Mouse (Mus musculus) small intestine, adult 2 months (tissue): ENCODE measurements around the gene Unc13b. TPM values are rescaled to one million over a fixed set of nuclear protein-coding genes. Genes with fewer than 3 reads are reported as not detected.

Experiments used
- H3K27ac ChIP-seq: fragments of 200-500 bp; 2 replicates; pipeline ENCODE4 v1.5.1; 2012; ENCODE audit warnings: low read depth, low read length, control low read depth, inconsistent platforms; ENCODE audit not compliant: insufficient read depth
- H3K27me3 ChIP-seq: fragments of 200-500 bp; 2 replicates; pipeline ENCODE4 v1.6.1; 2012; ENCODE audit warnings: mild to moderate bottlenecking, moderate library complexity, low read length, inconsistent platforms; ENCODE audit not compliant: control insufficient read depth, insufficient read depth
- H3K36me3 ChIP-seq: fragments of 200-500 bp; 2 replicates; pipeline ENCODE4 v1.6.1; 2012; ENCODE audit warnings: mild to moderate bottlenecking, low read length, control low read depth, inconsistent platforms; ENCODE audit not compliant: control insufficient read depth, insufficient read depth
- H3K4me1 ChIP-seq: fragments of 200-500 bp; 2 replicates; pipeline ENCODE4 v1.6.1; 2012; ENCODE audit warnings: low read length, inconsistent platforms, mixed read lengths; ENCODE audit not compliant: control insufficient read depth, insufficient read depth, insufficient read length
- H3K4me3 ChIP-seq: fragments of 200-500 bp; 2 replicates; pipeline ENCODE4 v1.5.1; 2012; ENCODE audit warnings: low read depth, mild to moderate bottlenecking, control low read depth, inconsistent platforms, low read length, moderate library complexity
- CTCF ChIP-seq: fragments of 200-500 bp; IDR thresholded peaks from 2 replicates; pipeline ENCODE4 v1.5.1; 2012; ENCODE audit warnings: low read depth, mild to moderate bottlenecking, control low read depth, inconsistent platforms, low read length, moderate library complexity, mixed read lengths; ENCODE audit not compliant: insufficient replicate concordance, insufficient read length; ENCODE audit errors: extremely low read depth
- POLR2A ChIP-seq: fragments of 200-500 bp; IDR thresholded peaks from 2 replicates; pipeline ENCODE4 v1.6.1; 2012; ENCODE audit warnings: low read depth, mild to moderate bottlenecking, control low read depth, inconsistent platforms, low read length, moderate library complexity
- WGBS: fragments of 180-500 bp; shearing (Covaris S2); methylation state at CpG from one replicate; pipeline ENCODE4 v1.1.7; 2018; 5-methylcytosine and 5-hydroxymethylcytosine counted together
- polyA plus RNA-seq: library from polyadenylated mRNA; depleted of rRNA; stranded (reverse); fragments of >200 nt; gene quantifications from 2 replicates; pipeline ENCODE4 v1.2.3, GENCODE M21; 2012

Unc13b gene
- polyA plus RNA-seq, 1 experiment, result 7.0 TPM

DNA sequence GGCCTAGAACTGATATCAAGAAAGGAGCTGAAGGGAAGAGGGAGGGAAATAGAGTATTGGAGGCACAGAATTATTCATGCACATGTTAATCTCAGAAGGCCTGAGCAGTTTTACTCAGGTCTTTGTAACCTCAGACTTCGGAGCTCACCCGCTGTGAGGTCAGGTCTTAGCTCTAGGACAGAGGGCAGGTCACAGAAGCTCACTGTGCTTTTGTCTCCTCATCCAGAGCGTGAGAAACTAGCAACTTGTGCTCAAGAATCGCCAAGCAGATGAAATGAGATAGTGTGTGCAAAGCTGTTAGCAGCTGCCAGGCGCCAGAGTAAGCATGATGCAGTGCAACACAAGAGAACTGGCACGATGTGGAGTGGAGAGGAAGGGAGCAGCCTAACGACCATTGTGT, 189.3 kb downstream of the Unc13b start:
- TF ChIP-seq CTCF (no peak), POLR2A (no peak)
- H3K4me1 ChIP-seq, result no peaks in the 10 kb centered on the region
- WGBS, result 81% methylated on average over 7 of the region's 7 CpGs
- no peaks in the 10 kb centered on the region for H3K27me3 ChIP-seq
- H3K36me3 ChIP-seq, result peaks cover 2% of the 10 kb centered on the region; the same call in 1 of the 2 replicates
- H3K4me3 ChIP-seq, result no peak overlapping the region
- no peak overlapping the region for H3K27ac ChIP-seq

DNA sequence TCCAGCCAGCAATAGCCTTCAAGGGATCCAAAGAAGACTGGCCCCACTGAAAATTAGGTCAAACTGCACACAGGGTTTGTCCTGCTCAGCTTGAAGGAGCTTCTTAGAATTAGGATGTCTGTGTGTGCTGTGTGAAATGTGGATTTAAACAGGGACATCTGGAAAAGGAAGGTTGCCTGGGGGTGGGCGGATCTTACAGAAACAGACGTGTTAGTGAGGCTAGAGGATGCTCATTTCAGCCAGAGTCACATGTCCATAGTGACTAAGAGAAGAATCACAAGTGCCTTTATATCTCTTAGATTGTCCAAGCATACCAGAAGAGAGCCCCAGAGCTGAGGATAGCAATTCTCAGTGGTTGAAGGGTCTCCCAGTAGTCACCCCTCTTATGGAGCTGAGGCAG, 190.2 kb downstream of the Unc13b start:
- no peak overlapping the region for H3K27ac ChIP-seq
- TF ChIP-seq POLR2A, result no peak
- no peak for TF ChIP-seq CTCF
- H3K4me3 ChIP-seq, result no peak overlapping the region
- peaks cover 2% of the 10 kb centered on the region; the same call in 1 of the 2 replicates for H3K36me3 ChIP-seq
- WGBS, result 92% methylated on average over 2 of the region's 2 CpGs
- H3K4me1 ChIP-seq, result no peaks in the 10 kb centered on the region
- no peaks in the 10 kb centered on the region for H3K27me3 ChIP-seq

GRCm38 (mm10) chr4:43251269-43251668, 192.5 kb downstream of the Unc13b start:
- Histone ChIP-seq H3K36me3 (0 out of 2 replicates have a peak, but pooled peaks cover 3% of the 10 kb centered on the region), H3K4me1 (no peaks in the 10 kb centered on the region), H3K4me3 (no peak overlapping the region), H3K27ac (no peak overlapping the region), H3K27me3 (no peaks in the 10 kb centered on the region)
- TF ChIP-seq CTCF (no peak), POLR2A (no peak)
- 84% methylated on average over 6 of the region's 6 CpGs for WGBS

DNA sequence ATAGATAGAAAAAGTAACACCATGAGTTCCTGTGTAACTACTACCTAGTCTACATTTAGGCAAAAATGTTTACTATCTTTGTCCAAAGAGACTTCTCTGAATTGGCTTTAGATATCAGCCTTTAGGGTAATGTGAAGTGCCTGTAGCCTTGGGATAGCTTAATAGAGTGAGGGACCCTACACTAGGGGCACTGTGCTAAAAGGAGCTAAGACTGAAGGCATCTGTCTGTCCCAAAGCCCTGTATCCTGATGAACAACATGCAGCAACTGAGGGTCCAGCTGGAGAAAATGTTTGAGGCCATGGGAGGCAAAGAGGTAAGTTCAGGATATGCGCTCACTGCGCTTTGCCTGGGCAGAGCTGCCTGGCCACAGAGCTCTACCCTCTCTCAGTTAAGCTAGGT, 198.3 kb downstream of the Unc13b start:
- Histone ChIP-seq H3K4me3 (no peak overlapping the region), H3K36me3 (peaks cover 3% of the 10 kb centered on the region), H3K27ac (no peak overlapping the region), H3K4me1 (no peaks in the 10 kb centered on the region), H3K27me3 (no peaks in the 10 kb centered on the region)
- 96% methylated on average over 2 of the region's 2 CpGs for WGBS
- TF ChIP-seq CTCF, result no peak
- TF ChIP-seq POLR2A, result no peak

- H3K4me1 ChIP-seq, result no peaks in the 10 kb centered on the region
Observed at GRCm38 (mm10) chr4:43258556-43258955, 199.8 kb downstream of the Unc13b start.

DNA sequence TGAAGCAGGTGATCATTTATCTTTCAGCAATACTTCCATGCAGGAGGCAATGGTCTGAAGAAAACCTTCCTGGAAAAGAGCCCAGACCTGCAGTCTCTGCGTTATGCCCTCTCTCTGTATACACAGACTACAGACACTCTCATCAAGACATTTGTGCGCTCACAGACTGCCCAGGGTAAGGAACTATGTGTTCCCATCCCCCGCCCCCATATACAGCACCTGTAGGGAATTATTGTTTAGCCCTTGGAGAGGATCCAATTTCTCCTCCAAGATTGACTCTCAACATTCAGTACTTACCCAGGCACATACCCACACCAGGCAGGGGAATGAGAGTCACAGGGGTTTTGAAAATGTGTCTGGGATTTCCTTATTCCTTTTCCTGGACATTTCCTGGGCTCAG, 200.7 kb downstream of the Unc13b start:
- Histone ChIP-seq H3K4me3 (no peak overlapping the region), H3K36me3 (peaks cover 3% of the 10 kb centered on the region), H3K27ac (no peak overlapping the region), H3K4me1 (no peaks in the 10 kb centered on the region), H3K27me3 (no peaks in the 10 kb centered on the region)
- TF ChIP-seq POLR2A (no peak), CTCF (no peak)
- 39% methylated on average over 3 of the region's 3 CpGs for WGBS

More at GRCm38 (mm10) chr4:43258556-43258955, 199.8 kb downstream of the Unc13b start:
- H3K4me3 ChIP-seq, result no peak overlapping the region
- 85% methylated on average over 4 of the region's 4 CpGs for WGBS
- no peak overlapping the region for H3K27ac ChIP-seq
- TF ChIP-seq CTCF (no peak), POLR2A (no peak)
- H3K27me3 ChIP-seq, result no peaks in the 10 kb centered on the region
- peaks cover 3% of the 10 kb centered on the region for H3K36me3 ChIP-seq

DNA sequence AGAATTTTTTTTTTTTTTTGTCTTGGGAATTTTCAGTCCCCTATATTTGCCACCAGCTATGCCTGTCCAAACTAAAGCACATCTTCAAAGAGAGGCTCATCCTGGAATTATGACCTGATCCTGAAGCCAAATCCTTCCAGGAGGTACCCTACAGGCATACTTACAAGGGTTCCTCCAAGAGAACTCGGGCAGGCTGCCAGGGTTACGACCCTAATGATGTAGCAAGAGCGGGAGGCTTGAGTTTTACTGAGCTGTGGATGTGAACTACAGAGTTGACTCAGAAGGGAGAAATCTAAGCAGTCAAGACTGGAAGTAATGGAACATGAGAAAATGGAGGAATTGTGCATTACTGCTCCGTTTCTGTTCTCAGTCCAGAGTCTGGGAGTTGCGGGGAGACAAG, 201.3 kb downstream of the Unc13b start:
- Histone ChIP-seq H3K36me3 (peaks cover 3% of the 10 kb centered on the region), H3K4me3 (no peak overlapping the region), H3K27ac (no peak overlapping the region), H3K27me3 (no peaks in the 10 kb centered on the region), H3K4me1 (no peaks in the 10 kb centered on the region)
- 63% methylated on average over 5 of the region's 5 CpGs for WGBS
- TF ChIP-seq CTCF (no peak), POLR2A (no peak)
